Mouse (Mus musculus) cerebellum, postnatal 4 days (tissue): ENCODE measurements around the gene Kdm2b.

Experiments
- DNase-seq, 2 experiments: peaks; one replicate each; pipeline ENCODE4 v3.0.0; 2022; ENCODE audit warnings: low spot score in 2 of 2, mixed read lengths in 1 of 2

The Kdm2b gene

DNA sequence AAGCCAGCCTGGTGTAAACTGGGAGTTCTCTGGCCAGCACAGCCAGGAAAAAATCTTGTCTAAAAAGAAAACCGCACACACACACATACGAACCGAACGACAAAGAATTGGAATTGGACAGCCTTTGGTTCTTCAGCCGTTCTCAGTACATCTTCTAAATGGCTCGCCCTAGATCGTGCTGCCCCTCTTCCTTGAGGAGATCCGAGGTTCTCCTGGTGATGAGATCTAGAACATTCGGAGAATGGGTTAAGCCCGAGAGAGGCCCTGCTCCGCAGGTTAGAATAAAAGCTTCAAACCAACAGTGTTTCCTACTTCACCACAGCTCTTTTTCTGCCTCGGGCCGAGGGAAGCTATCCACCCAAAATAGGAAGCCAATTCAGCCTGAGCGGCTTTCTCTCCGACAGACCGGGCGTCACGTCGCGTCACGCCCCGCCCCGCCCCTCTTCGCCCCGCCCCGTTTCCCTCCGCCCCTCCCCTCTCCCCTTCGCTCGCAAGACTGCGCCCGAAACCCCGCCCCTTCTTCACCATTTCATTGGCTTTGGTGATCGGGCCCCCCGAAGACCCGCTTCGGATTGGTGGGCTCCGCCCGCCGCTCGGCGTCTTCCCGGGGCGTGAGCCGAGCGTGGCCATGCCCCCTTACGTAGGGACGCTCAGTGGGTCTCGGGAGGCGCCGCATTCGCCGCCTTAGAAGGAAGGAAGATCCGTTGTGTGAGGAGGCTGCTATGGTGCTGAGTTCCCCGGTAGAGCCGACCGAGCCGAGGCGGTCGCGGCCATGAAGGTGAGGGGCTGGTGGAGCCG is 139.9 kb downstream of the Kdm2b start, which contains the start of gene Rnf34:
Gene Rnf34 (plus strand): TSS at position 528 of the 798 bp plus-strand sequence.
- DNase-seq, result peak; percentile 93 to 96

DNA sequence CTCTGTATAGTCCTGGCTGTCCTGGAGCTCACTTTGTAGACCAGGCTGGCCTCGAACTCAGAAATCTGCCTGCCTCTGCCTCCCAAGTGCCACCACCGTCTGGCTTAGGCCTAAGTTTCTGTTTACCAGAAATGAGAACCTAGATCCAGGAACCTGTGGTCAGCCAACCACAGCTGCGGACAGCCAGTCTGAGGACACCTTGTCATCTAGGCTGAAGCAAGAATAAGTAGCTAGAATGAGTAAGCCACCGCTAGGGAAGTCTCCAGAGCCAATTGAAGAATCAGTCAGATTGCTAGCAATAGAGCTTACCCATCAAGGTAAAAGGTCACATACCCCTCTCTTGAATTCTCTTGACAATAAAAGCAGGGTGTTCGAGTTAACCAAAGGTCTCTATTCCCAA is 145.8 kb downstream of the Kdm2b start:
- DNase-seq, result no peak

- DNase-seq, result no peak
Observed at GRCm38 (mm10) chr5:122841126-122841525, 148.5 kb downstream of the Kdm2b start.

DNA sequence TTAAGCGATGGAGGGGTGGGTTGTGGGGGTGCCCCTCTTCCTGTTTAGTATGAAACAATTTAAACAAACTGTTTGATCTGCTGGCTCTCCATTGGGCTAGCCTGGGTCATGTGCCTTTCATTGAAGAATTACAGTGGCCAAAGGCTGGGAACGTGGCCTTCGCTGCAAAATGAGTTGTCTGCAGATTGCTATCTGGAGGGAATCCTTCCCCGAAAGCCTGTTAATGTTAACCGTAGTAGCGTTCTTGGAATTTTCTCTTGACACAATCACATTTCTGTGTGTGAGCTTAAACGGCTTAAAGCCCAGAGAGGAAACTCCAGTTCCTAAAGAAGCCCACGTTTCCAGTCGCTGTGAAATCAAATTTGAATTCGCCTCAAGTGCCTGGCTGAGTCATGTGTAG is 156.6 kb downstream of the Kdm2b start:
- DNase-seq, result no peak

GRCm38 (mm10) chr5:122832536-122832935 is 157.1 kb downstream of the Kdm2b start:
- DNase-seq, result no peak

GRCm38 (mm10) chr5:122825099-122825498 is 164.5 kb downstream of the Kdm2b start:
- DNase-seq, result no peak

DNA sequence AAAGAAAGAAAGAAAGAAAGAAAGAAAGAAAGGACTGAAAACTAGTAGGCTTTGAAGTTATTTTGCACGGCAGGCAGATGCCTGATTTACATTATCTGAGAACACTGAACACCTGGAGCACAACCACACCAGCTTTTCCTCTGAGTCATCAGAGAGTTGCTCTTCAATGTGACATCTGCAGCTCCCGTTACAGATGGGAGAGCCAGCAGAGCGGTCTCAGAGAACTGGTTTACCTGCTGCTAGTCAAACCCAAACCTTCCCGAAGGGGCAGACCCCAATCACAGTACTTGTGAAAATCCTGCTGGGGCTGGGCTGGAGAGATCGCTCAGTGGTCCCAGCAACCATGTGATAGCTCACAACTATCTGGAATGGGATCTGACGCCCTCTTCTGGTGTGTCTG is 165.2 kb downstream of the Kdm2b start:
- DNase-seq, result no peak

DNA sequence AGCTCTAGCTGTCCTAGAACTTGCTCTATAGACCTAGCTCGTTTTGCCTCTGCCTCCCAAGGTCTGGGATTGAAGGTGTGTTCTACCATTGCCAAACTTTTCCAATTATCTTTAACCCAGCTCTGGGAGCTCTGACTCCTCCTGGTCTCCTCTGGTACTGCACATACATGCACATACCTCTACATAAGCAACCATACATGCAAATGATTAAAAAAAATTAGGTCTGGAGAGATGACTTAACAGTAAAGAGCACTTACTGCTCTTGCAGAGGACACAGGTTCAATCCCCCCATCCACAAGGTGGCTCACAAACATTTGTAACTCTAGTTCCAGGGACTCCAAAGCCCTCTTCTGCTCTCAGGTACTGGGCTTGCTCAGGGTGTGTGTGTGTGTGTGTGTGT is 165.6 kb downstream of the Kdm2b start:
- no peak for DNase-seq

- DNase-seq, result no peak
Observed at GRCm38 (mm10) chr5:122822441-122822840, 167.2 kb downstream of the Kdm2b start.

DNA sequence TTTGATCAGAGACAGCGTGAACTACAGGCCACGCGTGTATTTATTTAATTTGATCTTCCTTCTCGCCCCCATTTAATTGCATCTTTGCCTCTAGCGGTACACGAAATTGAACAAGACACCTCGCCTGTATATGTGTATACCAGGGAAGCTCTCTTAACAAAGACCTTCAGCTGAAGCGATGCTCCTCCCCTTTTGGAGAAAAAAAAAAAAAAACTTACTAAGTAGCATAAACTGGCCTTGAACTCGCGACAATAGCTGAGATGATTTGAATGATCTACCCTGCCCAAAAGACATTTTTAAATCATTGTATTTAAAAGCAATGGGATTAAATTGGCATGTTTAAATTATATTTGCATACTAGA is 168.1 kb downstream of the Kdm2b start:
- DNase-seq, result no peak

DNA sequence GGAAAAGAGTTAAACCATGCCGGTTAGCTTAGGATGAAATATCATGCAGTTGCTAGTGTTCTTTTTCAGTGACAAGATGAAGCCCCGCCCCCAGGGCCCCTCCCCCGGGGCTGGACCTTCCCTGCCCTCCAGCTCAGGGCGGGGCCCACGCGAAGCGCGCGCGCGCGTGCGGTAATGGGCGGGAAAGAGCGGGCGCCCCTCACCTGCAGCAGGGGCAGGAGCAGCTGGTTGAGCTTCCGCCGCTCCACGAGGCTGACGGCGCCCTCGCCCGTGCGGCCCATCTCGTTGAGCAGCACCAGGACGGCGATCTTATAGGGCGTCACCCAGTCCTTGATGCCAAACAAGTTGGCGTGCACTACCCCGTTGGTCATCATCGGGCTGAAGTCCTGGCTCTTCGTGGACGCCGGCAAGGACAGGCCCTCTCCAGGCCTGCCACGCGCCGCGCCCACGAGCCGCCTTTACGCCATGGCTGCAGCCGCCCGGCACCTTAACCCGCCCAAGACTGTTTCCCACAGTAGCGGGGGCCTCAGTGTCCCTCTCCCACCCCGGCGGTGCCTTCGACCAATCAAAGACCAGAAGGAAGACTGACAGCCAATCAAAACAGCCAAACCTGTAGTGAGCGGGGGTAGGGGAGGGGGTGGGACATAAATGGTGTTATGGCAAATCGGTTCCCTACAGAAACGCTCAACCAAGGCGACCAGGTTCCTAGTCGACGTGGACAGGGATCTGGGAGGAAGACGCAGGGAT is 168.7 kb downstream of the Kdm2b start, which contains the start of gene Anapc5:
Gene Anapc5 (minus strand): TSS at position 563 of the 747 bp plus-strand sequence.
- peak; percentile 78 to 88 for DNase-seq
